Mouse (Mus musculus): ENCODE measurements at regions not wholly inside any gene's neighbourhood (a gene's known extent, or its start where the extent isn't known, plus 50 kb on each side); places are given as distances from the start of the nearest gene placed in this dataset.
"Not testable (repeated sequence)": the region's sequence is repeated elsewhere in the genome, so short reads cannot be mapped to it uniquely, and the experiment has no call there.

DNA sequence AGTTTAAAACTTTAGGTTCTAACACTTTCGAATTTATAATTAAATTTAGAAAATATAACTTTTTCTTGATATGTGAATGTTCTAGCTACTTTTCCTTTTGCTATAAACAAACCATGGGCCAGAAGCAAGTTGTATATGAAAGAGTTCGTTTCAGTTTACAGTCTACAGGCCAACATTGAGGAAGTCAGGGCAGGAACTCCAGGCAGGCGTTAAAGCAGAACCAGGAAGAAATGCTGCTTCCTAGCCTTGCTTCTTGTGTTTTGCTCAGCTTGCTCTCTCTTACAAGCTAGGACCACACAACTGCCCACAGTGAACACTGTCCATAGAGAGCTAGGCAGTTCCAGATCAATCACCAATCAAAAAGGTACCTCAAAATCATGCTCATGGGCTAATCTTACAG lies 558.9 kb upstream of the Olfr1507 start:
- DNase-seq (ENCODE audit: extremely low read depth, insufficient read length, low spot score) = not testable (repeated sequence)

DNA sequence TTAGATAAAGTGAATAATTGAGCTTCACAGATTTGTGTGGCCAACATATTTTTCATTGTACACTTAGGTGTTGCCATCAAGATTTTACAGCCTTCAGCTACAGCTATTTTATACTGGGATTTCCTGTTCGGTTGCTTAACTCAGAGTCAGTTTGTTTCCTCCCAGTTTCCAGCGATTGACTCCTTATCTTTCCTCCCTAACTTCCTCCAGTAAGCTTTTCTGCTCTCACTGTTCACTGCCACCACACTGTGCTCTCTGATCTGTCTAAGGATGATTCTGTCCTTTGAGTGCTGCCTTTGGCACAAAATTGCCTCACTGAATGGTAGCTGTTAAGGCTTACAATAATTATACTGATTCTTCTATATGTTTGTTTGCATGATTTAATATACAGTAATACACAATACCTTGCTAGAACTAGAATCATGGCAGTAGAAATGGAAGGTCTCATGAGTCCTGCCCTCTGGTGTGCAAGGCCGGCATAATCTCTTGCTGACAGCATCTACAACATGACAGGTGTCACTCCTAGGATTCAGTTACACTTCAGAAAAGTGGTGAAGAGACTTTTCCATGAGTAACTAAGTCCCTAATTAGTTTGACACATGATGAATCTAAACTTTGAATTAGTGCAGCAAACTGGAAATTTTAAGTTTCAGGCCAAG lies 558.0 kb upstream of the Olfr1507 start:
- DNase-seq (ENCODE audit: extremely low read depth, insufficient read length, low spot score) = not testable (repeated sequence)

DNA sequence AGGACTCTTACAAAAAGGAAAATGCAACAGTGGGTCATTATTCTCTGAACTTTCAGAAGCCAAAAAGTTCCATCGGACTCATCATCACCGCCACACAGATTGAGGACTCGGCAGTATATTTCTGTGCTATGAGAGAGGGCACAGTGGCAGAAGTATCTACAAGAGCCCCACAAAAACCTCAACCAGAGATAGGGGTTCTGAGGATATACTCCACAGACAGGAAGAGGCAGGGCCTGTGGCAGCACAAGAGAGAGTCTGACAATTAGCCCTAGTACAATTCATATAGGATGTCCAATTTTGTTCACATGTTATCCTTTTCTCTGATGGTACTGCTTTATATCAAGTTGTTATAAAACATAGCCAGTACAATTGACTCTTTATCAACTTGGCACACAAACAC lies 552.1 kb upstream of the Olfr1507 start:
- not testable (repeated sequence) for DNase-seq (ENCODE audit: extremely low read depth, insufficient read length, low spot score)

DNA sequence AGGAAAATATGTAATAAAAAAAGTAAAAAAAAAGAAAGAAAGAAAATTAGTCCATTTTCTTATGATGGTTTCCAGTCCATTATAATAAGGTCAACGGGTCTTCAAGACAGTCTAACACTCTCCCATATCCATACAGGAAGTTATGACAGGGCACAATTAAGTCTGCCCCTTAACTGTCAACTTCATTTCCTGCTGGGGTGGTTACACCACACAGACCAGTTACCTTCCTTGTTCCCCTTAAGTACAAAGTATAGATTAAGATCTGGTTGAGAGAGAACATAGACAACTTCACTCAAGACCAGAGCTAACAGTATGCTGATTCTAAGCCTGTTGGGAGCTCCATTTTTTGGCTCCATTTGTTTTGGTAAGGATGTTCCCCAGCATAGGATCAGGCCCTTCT lies 551.4 kb upstream of the Olfr1507 start:
- not testable (repeated sequence) for DNase-seq (ENCODE audit: extremely low read depth, insufficient read length, low spot score)

DNA sequence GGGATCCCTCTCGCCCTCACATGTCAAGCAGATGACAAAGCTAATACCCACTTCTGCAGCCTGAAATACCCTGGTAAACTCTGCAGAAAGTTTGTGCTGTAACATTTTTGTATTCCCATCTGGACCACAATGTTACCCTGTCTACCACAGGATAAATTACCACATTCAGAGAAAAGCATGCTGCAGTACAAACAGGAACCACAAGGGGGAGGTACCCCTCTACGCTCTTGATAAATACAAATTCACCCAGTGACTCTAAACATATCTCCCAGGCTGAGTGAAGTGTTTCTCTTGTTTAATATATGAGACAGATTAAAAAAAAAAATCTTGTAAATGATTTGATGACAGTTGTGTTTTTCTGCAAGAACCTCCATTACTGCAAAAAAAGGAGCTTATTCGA lies 549.8 kb upstream of the Olfr1507 start:
- DNase-seq (ENCODE audit: extremely low read depth, insufficient read length, low spot score) = not testable (repeated sequence)

DNA sequence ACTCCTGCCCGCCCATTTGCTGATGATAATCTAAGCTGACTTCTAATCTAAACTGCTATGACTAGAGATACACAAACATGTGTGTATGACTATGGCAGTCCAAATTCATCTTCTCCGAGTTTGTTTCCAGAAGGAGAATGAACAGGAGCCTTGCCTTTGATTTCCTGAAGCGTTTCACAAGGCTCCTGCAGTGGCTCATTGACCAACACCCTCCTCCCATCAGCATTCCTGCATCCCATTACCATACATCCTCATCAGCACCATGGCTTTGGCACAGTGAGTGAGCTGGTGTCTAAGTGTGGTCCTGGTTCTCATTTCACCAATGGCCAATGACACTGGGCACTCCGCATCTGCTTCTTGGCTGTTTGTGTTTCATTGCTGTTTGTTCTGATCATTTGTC lies 548.6 kb upstream of the Olfr1507 start:
- not testable (repeated sequence) for DNase-seq (ENCODE audit: extremely low read depth, insufficient read length, low spot score)

DNA sequence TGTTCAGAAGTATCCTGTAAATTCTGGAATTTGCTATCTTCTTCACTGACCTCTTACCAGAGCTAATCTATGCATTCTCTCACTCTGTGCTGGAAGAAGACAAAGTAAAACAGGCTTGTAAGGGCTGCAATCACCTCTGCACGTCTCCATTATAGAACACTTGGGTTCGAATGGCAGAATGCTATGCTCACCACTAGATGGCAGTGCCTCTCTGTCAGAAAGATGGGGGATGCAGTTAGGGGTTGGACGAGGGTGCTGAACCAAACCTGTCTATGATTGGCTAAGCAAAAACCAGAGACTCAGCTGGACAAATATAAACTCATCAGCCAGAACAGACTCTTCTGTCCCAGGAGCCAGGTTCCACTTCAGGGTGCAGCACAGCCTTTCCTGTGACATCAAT lies 546.5 kb upstream of the Olfr1507 start:
- DNase-seq (ENCODE audit: extremely low read depth, insufficient read length, low spot score) = not testable (repeated sequence)

DNA sequence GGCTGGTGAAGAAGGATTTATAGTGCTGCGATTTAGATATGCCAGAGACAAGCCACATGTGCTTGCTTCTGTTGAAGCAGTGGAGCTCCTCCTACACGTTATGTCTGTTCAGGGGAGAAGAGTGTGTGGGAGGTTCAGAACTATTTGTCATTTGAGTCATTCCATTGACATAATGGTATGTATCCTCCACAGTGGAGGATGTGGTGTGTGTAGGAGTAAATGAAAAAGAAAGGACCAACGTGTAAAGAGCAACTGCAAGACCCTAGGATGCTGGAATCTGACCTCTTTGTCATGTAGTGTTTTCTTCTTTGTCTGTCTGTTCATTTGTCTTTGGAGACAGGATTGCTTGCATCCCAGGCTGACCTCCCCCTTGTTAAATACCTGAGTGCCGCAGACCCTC lies 543.9 kb upstream of the Olfr1507 start:
- not testable (repeated sequence) for DNase-seq (ENCODE audit: extremely low read depth, insufficient read length, low spot score)

DNA sequence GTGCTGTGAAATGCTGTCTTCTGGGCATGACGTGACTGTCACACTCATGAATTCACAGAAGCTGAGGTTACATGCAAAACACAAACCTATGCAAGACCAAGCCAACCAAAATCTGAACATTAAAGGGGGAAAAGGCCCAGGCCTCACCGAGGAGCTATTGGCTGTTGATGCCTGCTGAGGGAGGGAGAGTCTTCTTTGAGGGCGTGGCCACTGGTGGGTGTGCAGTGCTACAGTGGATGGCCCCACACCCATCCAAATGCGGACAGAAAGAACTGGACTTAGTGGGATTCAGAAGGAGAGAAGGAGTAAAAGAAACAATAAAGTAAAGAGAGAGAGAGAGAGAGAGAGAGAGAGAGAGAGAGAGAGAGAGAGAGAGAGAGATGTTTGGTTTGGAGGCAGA lies 539.4 kb upstream of the Olfr1507 start:
- not testable (repeated sequence) for DNase-seq (ENCODE audit: extremely low read depth, insufficient read length, low spot score)

DNA sequence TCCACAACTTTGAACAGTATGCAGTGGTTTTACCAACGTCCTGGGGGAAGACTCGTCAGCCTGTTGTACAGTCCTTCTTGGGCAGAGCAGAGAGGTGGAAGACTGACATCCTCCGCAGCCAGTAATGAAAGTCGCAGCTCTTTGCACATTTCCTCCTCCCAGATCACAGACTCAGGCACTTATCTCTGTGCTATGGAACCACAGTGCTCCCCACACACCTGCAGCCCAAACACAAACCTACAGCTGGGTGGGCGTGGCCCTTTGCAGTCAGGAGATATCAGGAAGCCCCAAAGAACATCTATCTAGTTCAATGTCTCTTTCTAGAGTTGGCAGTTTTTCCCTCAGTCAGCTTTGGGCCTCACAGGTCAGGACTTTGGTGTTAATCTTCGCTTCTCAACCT lies 537.7 kb upstream of the Olfr1507 start:
- not testable (repeated sequence) for DNase-seq (ENCODE audit: extremely low read depth, insufficient read length, low spot score)

DNA sequence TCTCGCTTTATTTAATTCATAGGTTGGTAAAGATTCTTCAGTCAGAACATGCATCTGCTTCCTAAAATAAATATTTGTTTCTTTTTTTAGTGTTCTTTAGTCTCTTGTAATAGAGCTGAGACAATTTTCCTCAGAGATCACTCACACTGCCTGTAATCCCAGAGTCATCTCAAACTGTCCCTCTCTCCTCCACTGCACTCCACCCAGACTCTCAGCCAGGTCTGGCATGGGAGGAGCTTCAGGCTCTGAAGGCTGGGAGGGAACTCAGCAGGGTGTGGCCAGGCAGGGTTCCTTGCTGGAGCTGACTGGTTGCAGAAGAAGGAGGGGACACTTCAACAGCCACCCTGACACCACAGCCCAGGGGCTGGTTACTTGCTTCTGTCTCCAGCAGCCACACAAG lies 536.9 kb upstream of the Olfr1507 start:
- DNase-seq (ENCODE audit: extremely low read depth, insufficient read length, low spot score) = not testable (repeated sequence)

DNA sequence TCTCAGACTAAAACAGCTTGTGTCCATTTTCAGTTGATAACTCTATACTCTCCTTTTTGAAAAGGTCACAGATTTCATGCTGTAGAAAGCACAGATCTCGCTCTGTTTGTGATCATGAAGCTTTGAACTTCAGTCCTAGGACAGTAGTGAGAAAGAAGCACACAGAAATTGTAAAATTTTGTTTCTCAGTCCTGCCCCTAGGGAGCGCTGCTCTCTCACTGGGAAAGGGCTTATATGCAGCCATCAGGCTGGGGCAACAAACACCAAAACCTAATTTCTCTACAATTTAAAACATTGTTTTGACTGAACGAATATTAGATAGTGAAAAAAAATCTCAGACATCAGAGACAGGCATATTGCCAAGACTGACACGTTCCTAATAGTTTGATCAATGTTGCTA lies 534.7 kb upstream of the Olfr1507 start:
- DNase-seq (ENCODE audit: extremely low read depth, insufficient read length, low spot score) = not testable (repeated sequence)

DNA sequence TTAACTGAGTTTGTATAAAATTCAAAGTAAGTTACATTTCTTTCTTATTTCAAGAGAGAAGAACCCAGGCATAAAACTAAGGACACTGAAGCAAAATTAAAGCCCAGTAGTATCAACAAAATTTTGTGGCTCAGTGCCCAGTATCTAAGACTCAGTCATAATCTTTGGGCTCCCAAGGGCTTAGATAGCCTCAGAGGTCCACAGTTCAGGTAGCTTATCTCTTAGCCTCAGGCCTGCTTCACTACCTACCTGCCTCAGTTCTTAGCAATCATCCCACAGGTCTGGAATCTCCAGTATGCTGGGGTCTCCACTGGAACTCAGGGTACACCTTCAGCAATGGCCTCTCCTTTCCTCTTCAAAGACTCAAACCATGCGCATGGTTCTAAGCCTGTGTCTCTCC lies 531.4 kb upstream of the Olfr1507 start:
- DNase-seq (ENCODE audit: extremely low read depth, insufficient read length, low spot score) = not testable (repeated sequence)

DNA sequence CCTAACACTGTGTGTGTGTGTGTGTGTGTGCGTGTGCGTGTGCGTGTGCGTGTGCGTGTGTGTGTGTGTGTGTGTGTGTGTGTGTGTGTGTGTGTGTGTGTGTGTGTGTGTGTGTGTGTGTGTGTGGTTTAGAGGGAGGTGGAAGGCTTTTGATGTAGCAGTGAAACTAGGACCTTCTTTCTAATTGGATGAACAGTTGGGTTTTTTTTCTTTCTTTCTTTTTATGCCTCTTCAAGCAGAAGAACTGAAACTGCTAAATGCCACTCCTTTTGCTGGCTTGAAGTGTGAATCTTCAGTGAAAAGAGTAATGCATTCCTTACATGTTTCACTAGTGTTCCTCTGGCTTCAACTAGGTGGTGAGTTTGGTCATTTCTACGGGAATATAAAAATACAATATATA lies 524.6 kb upstream of the Olfr1507 start:
- not testable (repeated sequence) for DNase-seq (ENCODE audit: extremely low read depth, insufficient read length, low spot score)

DNA sequence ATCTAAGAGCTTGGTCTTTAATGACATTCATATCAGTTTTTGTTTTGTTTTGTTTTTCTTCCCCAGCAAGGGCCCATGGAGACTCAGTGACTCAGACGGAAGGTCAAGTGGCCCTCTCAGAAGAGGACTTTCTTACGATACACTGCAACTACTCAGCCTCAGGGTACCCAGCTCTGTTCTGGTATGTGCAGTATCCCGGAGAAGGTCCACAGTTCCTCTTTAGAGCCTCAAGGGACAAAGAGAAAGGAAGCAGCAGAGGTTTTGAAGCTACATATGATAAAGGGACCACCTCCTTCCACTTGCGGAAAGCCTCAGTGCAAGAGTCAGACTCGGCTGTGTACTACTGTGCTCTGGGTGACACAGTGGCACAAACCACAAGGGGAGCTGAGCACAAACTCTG lies 512.2 kb upstream of the Olfr1507 start:
- DNase-seq (ENCODE audit: extremely low read depth, insufficient read length, low spot score) = not testable (repeated sequence)

DNA sequence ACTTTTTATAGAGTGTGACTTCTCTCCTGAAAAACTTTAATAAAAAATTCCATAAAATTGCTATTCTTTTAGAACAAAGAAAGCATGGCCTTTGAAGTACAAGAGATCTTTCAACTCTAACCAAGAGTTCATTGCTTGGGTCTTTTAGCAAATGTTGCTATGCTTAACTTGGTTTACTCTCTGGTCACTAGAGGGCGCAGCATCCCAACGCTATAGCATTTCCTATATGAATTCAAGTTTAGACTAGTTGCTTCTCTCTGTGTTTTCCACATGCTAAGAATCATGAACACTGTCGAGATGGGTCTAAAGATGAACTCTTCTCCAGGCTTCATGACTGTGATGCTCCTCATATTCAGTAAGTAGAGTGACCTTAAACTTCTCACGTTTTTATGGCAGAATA lies 511.8 kb upstream of the Olfr1507 start:
- not testable (repeated sequence) for DNase-seq (ENCODE audit: extremely low read depth, insufficient read length, low spot score)

DNA sequence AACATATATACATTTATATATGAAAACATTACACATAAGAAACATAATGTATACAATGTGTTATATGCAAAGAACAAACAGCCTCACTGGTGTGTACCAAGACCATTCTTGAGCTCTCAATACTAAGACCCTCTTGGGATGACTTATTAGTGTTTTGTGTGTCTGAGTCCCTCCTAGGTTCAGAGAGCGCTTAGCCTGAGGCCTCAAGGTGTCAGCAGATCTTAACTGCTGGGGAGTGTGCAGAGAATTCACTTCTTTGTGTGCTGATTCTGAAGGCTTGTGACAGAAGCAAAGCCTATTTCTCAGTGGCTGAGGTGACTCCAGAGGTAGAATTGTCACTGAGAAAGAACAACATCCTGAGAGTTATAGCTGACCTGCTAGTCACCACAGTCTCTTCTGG lies 505.7 kb upstream of the Olfr1507 start:
- not testable (repeated sequence) for DNase-seq (ENCODE audit: extremely low read depth, insufficient read length, low spot score)

DNA sequence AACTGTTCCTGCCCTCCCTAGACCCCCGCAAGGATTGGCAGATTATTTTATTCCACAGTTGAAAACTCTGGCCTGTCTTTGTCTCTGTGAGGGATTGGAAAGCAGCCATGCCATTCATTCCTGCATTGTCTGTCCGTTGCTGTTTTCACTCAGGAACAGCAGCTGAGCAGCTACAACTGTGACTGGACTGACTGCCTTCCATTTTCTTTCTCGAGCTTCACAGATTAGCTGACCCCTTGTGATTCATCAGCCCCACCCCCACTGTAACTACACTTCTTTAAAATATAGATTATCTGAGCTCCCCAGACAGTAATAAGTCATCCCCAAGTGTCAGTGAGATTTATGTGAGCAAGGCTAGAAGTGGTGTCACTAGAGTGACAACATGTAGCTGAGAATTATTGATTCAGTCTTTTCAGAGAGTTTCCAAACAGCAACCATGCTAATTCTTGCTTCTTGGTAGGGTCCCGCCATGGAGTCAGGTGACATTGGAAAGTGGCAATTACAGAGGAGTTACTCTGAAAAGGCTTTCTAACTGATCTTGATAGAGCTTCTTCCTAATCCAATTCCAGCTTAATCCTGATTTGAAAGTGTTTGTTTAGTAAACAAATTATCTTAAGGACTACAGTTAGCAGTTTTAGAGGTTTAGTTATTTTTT lies 496.7 kb upstream of the Olfr1507 start:
- DNase-seq (ENCODE audit: extremely low read depth, insufficient read length, low spot score) = not testable (repeated sequence)

DNA sequence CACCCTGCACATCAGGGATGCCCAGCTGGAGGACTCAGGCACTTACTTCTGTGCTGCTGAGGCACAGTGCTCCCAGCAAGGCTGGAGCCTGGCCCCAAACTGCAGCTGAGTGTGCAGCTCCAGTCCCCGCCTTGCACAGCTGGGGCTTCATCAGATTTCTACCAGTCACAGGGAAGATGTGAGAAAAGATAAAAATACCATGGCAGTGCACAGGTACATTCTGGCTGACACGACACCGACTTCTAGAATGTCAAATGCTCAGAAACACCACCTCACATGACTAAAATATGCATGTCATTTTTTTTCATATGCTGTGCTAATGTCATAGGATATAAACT lies 495.7 kb upstream of the Olfr1507 start:
- DNase-seq (ENCODE audit: extremely low read depth, insufficient read length, low spot score) = not testable (repeated sequence)

DNA sequence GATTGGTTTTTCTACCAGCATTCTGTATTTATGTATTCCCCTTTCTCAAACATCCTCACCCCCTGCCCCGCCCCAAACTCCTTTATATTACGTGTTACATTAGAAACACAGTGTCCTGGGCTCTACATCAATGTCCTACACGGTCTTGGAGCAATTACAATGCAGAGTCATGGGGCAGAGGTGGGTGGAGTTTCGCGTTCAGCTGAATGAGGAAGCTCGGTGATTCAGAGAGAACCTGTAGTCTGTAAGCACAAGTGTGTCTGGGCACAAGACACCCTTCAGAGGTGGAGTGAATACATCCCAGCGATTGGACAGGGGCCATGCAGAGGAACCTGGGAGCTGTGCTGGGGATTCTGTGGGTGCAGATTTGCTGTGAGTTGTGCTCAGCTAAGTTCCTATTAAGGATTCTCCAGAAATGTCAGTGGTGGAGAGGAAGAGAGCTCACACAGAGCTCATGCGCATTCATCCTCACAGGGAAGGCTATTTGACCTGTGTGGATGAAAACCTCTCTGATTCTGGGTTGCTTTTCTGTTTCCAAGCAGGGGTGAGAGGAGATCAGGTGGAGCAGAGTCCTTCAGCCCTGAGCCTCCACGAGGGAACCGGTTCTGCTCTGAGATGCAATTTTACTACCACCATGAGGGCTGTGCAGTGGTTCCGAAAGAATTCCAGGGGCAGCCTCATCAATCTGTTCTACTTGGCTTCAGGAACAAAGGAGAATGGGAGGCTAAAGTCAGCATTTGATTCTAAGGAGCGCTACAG lies 495.2 kb upstream of the Olfr1507 start:
- not testable (repeated sequence) for DNase-seq (ENCODE audit: extremely low read depth, insufficient read length, low spot score)

DNA sequence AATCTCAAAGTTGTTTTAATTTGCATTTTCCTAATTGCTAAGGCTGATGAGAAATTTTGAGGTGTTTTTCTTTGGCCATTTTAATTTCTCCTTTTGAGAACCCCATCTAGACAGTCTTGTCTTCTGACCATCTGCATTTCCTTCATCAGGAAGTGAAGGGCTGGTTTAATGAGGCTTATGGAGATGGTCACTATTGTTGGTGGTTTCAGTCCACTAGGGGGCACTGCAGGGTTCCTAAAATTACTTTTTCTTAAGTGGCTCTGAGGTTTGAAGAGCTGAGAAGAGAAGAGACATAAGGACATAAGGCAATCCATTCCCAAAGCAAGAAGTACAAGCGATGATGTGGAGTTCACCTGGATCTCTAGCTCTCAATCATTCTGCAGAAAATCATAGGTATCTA lies 494.4 kb upstream of the Olfr1507 start:
- DNase-seq (ENCODE audit: extremely low read depth, insufficient read length, low spot score) = not testable (repeated sequence)

DNA sequence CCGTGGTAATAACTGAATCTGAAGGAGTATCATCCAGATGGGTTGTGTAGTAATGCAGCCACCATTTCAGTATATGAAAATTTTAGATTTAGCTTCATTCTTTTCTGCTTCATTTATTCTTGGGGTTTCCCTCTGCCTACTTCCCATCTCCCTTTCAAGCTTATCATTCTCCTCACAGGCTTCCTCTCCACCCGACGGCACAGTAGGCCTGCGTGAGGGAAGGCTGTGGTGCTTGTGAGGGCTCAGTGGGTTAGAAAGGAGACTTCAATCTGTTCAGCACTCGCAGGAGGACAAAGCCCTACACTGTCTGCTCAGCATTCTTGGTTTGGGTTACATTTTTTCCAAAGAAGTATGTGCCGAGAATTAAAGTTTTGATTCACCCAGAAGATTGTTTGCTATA lies 493.0 kb upstream of the Olfr1507 start:
- not testable (repeated sequence) for DNase-seq (ENCODE audit: extremely low read depth, insufficient read length, low spot score)

Measured in 3134 (cell line).